Mouse (Mus musculus): Measurements from ENCODE around the gene Ifitm3.

DNA sequence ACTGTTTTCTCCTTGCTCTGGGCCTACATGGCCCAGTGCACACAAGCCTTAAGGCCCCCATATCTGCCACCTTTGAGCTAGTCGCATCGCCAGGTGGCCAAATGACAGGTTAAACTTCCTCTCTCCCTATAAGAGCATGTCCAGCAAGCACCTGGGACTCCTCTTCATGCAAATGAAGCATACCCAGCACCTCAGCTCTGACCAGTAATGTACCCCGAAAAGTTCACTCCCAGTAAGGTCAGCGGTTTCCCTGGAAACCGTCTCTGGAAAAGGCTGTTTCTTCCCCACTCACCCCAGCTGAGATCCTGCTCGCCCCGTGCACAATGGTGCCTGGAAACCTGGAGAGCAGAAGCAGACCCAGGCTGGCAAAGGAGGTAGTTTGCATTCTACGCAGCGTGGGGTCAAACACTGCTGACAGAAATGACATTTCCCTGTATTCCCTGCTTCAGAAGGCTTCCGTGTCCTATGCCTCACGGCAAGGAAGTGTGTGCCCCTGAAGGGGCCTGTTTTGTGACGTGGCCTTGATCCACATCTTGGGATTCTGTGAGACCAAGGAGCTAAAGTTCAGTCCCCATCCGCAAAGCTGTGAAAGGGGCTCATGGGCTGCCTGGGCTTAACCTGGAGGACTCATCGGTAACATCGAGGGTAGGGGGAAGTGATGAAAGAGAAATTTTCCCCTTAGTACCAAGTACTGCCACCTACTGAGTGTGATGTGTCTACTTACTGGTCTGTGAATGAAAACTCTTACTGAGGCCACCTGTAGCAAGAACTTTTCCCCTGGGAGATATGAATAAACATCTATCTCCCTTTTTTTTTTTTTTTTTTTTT is 9.5 kb downstream of the Ifitm3 start:
- no peak for TF ChIP-seq CTCF (IDR thresholded peaks at IDR 0.05; ENCODE audit: low read depth)
- no peak for TF ChIP-seq EP300 (IDR thresholded peaks at IDR 0.05; ENCODE audit: low read depth)

All from liver, embryonic 14.5 days (tissue).